Mouse (Mus musculus): Measurements from ENCODE around the gene Dab1. TPM values are rescaled to one million over a fixed set of nuclear protein-coding genes. Genes with fewer than 3 reads are reported as not detected.
A peak's percentile ranks its signal among the peaks of the same experiment; 100 is the strongest.

Dab1 gene
- polyA plus RNA-seq, 1 experiment from 2014 or later, result 114 TPM

DNA sequence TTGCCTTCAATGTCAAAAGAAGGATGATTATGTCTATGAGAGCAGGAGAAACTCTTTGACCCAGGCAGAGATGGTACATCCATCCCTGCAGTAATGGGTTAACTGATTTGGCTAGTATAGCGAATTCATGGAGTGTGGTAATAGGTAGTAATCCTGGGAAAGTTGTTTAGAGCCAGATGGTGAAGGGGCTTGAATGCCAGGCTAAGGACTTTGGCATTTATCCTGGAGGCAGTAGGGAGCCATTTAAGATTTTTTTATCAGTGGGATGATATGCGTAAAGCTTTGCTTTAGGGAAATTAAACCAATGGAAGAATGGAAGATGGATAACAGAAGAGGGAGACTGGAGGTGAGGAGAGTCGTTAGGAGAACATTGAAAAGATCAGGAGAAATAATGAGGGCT, 669.2 kb downstream of the Dab1 start:
- Histone ChIP-seq H3K4me3 (replicated peaks) (no peak overlapping the region), H3K9me3 (no peaks in the 10 kb centered on the region), H3K36me3 (no peaks in the 10 kb centered on the region), H3K4me1 (replicated peaks) (no peaks in the 10 kb centered on the region), H3K4me2 (replicated peaks) (no peak overlapping the region), H3K27ac (no peak overlapping the region), H3K27me3 (no peaks in the 10 kb centered on the region), H3K9ac (replicated peaks) (no peak overlapping the region)
- 77% methylated on average over 3 of the region's 3 CpGs for WGBS
- ATAC-seq, result no peak

DNA sequence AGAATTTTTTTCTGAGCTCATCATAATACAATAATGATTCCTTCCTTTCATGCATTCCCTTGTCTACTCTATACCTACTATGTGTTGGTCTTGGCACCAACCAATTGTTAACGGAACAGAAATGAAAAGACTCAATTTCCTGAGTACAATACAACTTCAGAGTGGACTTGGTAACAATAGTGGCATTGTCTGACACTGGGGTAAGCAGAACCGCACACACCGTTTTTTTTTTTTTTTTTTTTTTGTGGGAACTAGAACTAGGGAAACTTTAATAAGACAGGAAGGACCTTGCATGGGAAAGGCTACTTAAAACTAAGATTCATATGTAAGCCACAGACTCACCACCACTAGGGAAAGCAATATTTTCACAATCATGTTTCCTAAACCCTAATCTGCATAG, 682.6 kb downstream of the Dab1 start:
- Histone ChIP-seq H3K4me2 (replicated peaks) (no peak overlapping the region), H3K27me3 (no peaks in the 10 kb centered on the region), H3K36me3 (no peaks in the 10 kb centered on the region), H3K9ac (replicated peaks) (no peak overlapping the region), H3K27ac (no peak overlapping the region), H3K4me1 (replicated peaks) (peaks cover 12% of the 10 kb centered on the region; the same call in 1 of the 2 replicates), H3K9me3 (no peaks in the 10 kb centered on the region), H3K4me3 (replicated peaks) (no peak overlapping the region)
- 62% methylated on average over 3 of the region's 3 CpGs for WGBS
- ATAC-seq, result no peak

DNA sequence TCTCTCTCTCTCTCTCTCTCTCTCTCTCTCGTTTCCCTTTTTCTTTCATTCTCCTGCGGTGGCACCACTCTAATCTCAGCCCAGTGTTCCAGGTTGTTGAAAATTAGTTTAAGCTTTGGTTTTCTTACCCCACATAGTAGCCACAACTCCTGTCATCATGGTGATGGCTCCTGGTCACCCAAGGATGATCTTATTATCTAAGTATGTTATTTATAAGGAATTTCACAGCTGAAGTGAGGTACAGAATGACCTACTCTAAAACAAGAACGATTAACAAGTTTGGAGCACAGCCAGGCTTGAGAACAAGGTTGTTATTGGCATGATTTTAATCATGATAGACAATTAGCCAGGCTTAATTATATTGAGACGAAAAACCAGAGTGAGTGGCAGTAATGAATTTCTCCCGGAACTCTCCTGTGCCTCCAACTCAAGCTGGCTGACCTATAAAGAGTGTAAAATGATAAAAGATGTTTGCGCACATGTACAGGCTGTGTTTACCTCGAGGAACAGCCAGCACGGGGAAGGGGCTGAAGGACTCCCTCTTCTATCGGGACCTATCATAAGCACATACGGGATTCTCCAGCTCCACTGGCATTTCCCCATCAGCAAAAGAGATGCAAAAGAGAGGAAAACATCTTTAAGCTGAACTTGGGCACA, 684.0 kb downstream of the Dab1 start:
- H3K27ac ChIP-seq, result no peak overlapping the region
- H3K4me2 ChIP-seq (replicated peaks), result no peak overlapping the region
- no peak overlapping the region for H3K9ac ChIP-seq (replicated peaks)
- H3K36me3 ChIP-seq, result no peaks in the 10 kb centered on the region
- 62% methylated on average over 10 of the region's 10 CpGs for WGBS
- ATAC-seq, result 0 out of 2 replicates have a peak, but pooled peaks have one; percentile 43
- no peak overlapping the region for H3K4me3 ChIP-seq (replicated peaks)
- H3K4me1 ChIP-seq (replicated peaks), result peaks cover 12% of the 10 kb centered on the region; the same call in 1 of the 2 replicates
- no peaks in the 10 kb centered on the region for H3K9me3 ChIP-seq
- no peaks in the 10 kb centered on the region for H3K27me3 ChIP-seq

DNA sequence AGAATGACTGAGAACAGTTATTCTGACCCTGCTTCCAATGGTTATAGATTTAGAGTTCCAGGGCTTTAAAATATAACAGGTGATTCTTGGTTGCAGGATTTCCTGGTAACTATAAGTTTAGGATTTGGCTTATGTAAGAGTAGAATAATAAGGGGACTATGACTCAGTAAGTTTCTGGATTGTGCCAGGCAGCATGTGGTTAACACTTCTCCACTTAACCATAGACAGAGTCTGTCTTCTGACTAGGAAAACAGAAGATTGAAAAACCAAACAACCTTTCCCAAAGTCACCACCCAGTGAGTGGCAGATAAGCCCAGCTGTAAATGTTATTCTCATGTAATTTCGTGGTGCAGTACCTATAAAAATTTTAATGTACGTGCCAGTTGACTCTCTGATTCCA, 688.6 kb downstream of the Dab1 start:
- Histone ChIP-seq H3K4me1 (replicated peaks) (peaks cover 12% of the 10 kb centered on the region; the same call in 1 of the 2 replicates), H3K27me3 (no peaks in the 10 kb centered on the region), H3K4me2 (replicated peaks) (no peak overlapping the region), H3K27ac (no peak overlapping the region), H3K9ac (replicated peaks) (no peak overlapping the region), H3K9me3 (no peaks in the 10 kb centered on the region), H3K36me3 (no peaks in the 10 kb centered on the region), H3K4me3 (replicated peaks) (no peak overlapping the region)
- no peak for ATAC-seq
- WGBS, result 83% methylated on average over 2 of the region's 2 CpGs

DNA sequence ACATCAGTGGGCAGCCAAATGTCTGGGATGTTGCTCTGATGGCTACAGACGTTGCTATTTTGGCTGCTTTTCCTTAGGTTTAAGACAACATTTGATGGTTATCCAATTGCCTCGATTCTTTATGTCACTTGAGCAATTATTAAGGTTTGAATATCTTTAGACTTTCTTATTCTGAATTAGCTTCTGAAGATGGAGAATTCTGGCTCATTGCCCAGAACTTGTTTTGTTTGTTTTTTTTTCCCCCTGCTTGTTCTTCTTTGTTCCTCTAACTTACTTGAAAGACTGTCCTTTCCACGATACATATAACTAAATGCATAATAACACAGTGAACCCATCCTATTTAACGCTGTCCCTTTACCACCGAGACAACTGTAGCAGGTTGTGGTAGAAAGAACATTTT, 707.1 kb downstream of the Dab1 start:
- Histone ChIP-seq H3K9me3 (no peaks in the 10 kb centered on the region), H3K36me3 (no peaks in the 10 kb centered on the region), H3K4me2 (replicated peaks) (no peak overlapping the region), H3K9ac (replicated peaks) (no peak overlapping the region), H3K4me1 (replicated peaks) (no peaks in the 10 kb centered on the region), H3K27ac (no peak overlapping the region), H3K27me3 (no peaks in the 10 kb centered on the region), H3K4me3 (replicated peaks) (no peak overlapping the region)
- WGBS, result 60% methylated on average over 5 of the region's 5 CpGs
- ATAC-seq, result no peak

DNA sequence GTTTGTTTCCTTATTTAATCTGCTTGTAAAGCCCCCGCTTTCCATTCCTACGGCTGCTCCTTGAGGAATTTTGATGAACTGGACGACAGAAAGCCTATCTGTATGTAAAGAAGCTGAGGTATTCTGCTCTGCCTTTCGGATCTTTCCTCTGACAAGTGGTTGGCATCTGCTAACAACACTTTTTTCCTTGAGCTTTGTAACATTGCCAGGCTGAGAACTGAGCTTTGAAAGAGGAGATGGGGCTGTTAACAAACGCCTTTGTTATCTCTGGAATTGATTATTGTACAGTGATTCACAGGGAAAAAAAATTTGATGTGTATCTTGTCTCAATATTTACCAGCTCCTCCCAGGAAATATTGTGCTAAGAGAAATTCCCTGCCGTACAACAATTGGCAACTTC, 712.7 kb downstream of the Dab1 start:
- Histone ChIP-seq H3K4me3 (replicated peaks) (no peak overlapping the region), H3K4me1 (replicated peaks) (peaks cover 13% of the 10 kb centered on the region; the same call in 1 of the 2 replicates), H3K9me3 (no peaks in the 10 kb centered on the region), H3K27ac (no peak overlapping the region), H3K4me2 (replicated peaks) (no peak overlapping the region), H3K9ac (replicated peaks) (no peak overlapping the region), H3K27me3 (no peaks in the 10 kb centered on the region), H3K36me3 (no peaks in the 10 kb centered on the region)
- WGBS, result 52% methylated on average over 6 of the region's 6 CpGs
- ATAC-seq, result no peak

DNA sequence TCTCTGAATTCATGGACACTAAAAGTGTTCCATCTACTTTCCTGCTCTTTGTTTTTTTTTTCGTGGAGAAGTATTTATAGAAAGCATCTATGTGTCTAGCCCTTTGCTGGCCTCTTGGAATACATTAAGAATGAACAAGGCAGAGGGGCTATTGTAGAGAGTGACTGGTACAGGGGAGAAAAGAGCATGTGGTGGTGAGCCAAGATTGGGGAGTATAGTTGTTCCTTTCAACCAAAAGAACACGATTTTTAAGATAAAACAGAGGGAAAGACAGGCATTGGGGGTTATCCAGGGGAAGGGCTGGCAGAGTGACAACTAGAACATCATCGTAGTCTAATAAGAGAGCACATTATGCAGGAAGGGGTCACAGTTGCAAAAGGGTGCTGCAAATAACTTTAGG, 713.2 kb downstream of the Dab1 start:
- ATAC-seq, result no peak
- Histone ChIP-seq H3K36me3 (no peaks in the 10 kb centered on the region), H3K27me3 (no peaks in the 10 kb centered on the region), H3K27ac (no peak overlapping the region), H3K4me1 (replicated peaks) (peaks cover 13% of the 10 kb centered on the region; the same call in 1 of the 2 replicates), H3K4me2 (replicated peaks) (no peak overlapping the region), H3K4me3 (replicated peaks) (no peak overlapping the region), H3K9me3 (no peaks in the 10 kb centered on the region), H3K9ac (replicated peaks) (no peak overlapping the region)
- WGBS, result 55% methylated on average over 3 of the region's 3 CpGs

DNA sequence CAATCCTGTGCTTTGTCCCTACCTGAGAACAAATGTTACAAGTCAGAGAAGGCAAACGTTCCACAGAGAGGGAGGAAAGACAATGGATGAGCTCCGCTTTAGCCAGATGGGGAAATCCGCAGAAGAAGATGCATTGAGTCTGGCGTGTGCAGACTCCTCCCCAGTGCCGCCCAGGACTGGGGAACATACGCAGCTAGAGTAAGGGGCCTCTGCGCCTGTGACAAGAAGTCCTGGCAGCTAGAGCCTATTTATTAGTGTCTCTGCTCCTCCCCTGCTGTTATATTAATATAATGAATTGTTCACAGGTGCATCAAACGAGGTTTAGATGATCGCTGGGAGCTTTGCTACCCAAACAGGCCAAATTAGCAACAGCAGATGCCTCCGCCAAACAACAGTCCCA, 718.1 kb downstream of the Dab1 start:
- no peak overlapping the region for H3K4me2 ChIP-seq (replicated peaks)
- H3K27ac ChIP-seq, result no peak overlapping the region
- no peaks in the 10 kb centered on the region for H3K36me3 ChIP-seq
- H3K9me3 ChIP-seq, result no peaks in the 10 kb centered on the region
- no peak for ATAC-seq
- no peaks in the 10 kb centered on the region for H3K27me3 ChIP-seq
- no peak overlapping the region for H3K9ac ChIP-seq (replicated peaks)
- no peak overlapping the region for H3K4me3 ChIP-seq (replicated peaks)
- 76% methylated on average over 10 of the region's 10 CpGs for WGBS
- peaks cover 4% of the 10 kb centered on the region; the same call in 1 of the 2 replicates for H3K4me1 ChIP-seq (replicated peaks)

DNA sequence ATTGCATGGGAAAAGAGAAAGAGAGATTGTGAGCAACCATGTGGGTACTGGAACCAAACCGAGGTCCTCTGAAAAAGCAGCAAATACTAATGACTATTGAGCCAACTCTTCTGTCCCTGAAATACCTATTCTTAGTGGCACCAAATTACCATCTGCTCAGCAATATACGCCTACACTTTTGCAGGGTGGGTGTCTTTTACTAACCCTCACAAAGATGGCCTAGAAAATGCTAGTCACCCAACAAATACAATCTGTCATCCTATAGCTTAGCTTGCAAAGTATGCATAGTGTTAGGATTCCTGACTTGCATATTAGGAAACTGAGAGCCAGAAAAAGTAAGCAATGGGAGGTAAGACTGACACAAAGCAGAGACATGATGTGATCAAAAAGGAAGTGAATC, 719.2 kb downstream of the Dab1 start:
- Histone ChIP-seq H3K9ac (replicated peaks) (no peak overlapping the region), H3K36me3 (no peaks in the 10 kb centered on the region)

DNA sequence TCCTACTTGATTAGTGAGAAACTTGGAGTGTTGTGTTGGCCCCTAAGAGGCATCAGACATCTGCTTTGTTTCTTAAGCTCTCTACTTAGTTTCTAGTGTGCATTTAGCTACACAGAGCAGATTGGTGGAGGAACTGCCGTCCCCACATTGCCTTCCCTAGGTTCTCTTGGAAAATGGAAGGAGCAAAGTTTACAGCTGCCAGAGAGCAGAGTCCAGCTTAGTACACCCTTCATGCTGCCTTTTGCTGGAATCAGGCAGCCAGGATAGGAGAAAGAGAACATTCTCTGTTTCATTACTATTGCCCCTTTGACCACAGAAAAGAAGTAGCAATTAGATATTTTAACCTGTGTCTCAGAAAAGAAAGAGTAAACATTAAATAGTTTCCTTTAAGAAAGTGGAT, 742.2 kb downstream of the Dab1 start:
- Histone ChIP-seq H3K4me2 (replicated peaks) (no peak overlapping the region), H3K27ac (no peak overlapping the region), H3K36me3 (no peaks in the 10 kb centered on the region), H3K4me1 (replicated peaks) (peaks cover 2% of the 10 kb centered on the region), H3K4me3 (replicated peaks) (no peak overlapping the region), H3K9ac (replicated peaks) (no peak overlapping the region), H3K27me3 (peaks cover 11% of the 10 kb centered on the region; the same call in 1 of the 2 replicates), H3K9me3 (no peaks in the 10 kb centered on the region)
- no peak for ATAC-seq
- WGBS, result 61% methylated on average over 1 of the region's 1 CpGs

More for the DNA sequence above, 719.2 kb downstream of the Dab1 start:
- no peak for ATAC-seq
- WGBS, result 93% methylated on average over 2 of the region's 2 CpGs
- no peaks in the 10 kb centered on the region for H3K27me3 ChIP-seq
- H3K4me1 ChIP-seq (replicated peaks), result no peaks in the 10 kb centered on the region
- no peak overlapping the region for H3K27ac ChIP-seq
- no peak overlapping the region for H3K4me3 ChIP-seq (replicated peaks)
- no peak overlapping the region for H3K4me2 ChIP-seq (replicated peaks)
- H3K9me3 ChIP-seq, result no peaks in the 10 kb centered on the region

DNA sequence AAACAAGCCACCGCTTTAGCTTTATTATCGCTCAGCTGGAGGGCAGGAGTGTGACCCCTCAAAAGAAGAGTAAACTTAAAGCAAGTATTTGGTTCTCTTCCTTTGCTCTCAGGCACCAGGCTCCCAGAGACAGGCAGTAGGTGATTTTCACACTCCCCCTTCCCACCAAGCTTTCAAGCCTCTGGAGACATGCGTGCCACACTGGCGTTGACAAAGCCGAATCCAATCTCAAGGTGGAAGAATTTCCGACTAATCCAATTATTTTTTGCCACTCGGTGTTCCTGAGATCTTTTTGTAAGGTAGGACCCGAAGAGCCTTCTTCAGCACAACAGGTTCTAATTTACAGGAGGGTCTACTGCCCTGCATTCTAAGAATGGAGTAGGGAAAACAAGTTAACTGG, 747.3 kb downstream of the Dab1 start:
- H3K9ac ChIP-seq (replicated peaks), result peak overlapping the region; percentile 91
- H3K27me3 ChIP-seq, result peaks cover 11% of the 10 kb centered on the region; the same call in 1 of the 2 replicates
- peak overlapping the region; percentile 79 for H3K4me3 ChIP-seq (replicated peaks)
- peaks cover 24% of the 10 kb centered on the region for H3K4me1 ChIP-seq (replicated peaks)
- peak overlapping the region; percentile 81 for H3K4me2 ChIP-seq (replicated peaks)
- 8% methylated on average over 8 of the region's 8 CpGs for WGBS
- no peaks in the 10 kb centered on the region for H3K9me3 ChIP-seq
- H3K27ac ChIP-seq, result peak overlapping the region; percentile 95
- H3K36me3 ChIP-seq, result no peaks in the 10 kb centered on the region
- ATAC-seq, result no peak

DNA sequence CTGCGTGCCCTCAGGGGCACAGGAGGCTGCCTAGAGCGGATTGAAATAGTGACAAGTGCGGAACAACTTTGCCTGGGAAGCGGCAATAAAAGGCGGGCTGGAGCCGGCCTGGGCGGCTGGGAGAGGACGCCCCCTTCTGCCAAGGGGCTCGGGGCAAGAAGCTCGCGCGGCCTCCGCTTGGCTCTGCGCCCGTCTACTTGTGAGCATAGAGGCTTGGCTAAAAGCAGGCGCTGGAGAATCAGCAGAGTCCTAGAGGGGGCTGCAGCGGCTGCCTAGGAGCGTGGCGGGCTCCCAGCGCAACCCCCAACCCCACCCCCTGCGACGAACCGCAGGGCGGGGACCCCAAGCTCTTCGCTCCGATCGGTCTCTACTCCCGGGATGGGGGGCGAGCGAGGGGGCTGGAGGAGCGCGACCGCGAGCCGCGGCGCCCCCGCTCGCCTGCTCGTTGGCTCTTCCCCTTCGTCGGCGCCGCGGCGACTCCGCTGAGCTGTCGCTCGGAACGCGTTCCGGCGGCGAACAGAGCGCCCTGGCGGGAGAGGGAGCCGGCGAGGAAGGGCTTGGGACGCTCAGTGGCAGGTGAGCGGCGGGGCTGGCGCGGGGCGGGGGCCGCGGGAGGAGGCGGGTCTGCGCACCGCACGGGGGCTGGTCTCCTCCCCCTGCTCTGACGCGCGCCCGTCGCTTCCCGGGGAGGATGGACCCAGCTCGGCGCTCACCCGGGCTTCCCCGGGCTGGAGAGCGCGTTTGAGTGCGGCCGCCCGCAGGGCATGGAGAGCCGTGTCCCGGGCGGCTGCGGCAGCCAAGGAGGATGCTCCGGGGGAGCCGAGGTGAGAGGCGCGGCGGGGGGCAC, 748.0 kb downstream of the Dab1 start:
- 1% methylated on average over 92 of the region's 94 CpGs for WGBS
- Histone ChIP-seq H3K27me3 (peaks cover 11% of the 10 kb centered on the region; the same call in 1 of the 2 replicates), H3K4me1 (replicated peaks) (peaks cover 24% of the 10 kb centered on the region), H3K27ac (peak overlapping the region; percentile 95), H3K4me3 (replicated peaks) (peak overlapping the region; percentile 79), H3K9ac (replicated peaks) (peak overlapping the region; percentile 91), H3K4me2 (replicated peaks) (peak overlapping the region; percentile 81), H3K9me3 (no peaks in the 10 kb centered on the region), H3K36me3 (no peaks in the 10 kb centered on the region)
- peak; percentile 92 for ATAC-seq
